Mouse (Mus musculus) midbrain, embryonic 14.5 days (tissue): ENCODE measurements around the gene Nip7. TPM values are rescaled to one million over a fixed set of nuclear protein-coding genes. Genes with fewer than 3 reads are reported as not detected.

Source experiments
- ATAC-seq: fragments of 200-750 bp; cut with Nextera tagmentation; 2 replicates; pipeline ENCODE4 v1.8.0; 2017; ENCODE audit warnings: moderate number of reproducible peaks, moderate library complexity; ENCODE audit not compliant: low FRiP score, low TSS enrichment
- DNase-seq: peaks from one replicate; pipeline ENCODE4 v3.0.0-alpha.2; 2015
- H3K27ac ChIP-seq: fragments of 300-500 bp; sonication (generic); replicated peaks from 2 replicates; pipeline ENCODE4 v1.5.1; 2014; ENCODE audit warnings: mild to moderate bottlenecking, low read depth, low read length, moderate library complexity
- H3K27me3 ChIP-seq: fragments of 300-500 bp; sonication (generic); 2 replicates; pipeline ENCODE4 v1.6.1; 2014; ENCODE audit warnings: low read length, control low read depth, mixed read lengths; ENCODE audit not compliant: control insufficient read depth, insufficient read depth
- H3K36me3 ChIP-seq: fragments of 300-500 bp; sonication (generic); 2 replicates; pipeline ENCODE4 v1.6.1; 2014; ENCODE audit warnings: low read length, control low read depth; ENCODE audit not compliant: control insufficient read depth, insufficient read depth
- H3K4me1 ChIP-seq: fragments of 300-500 bp; sonication (generic); 2 replicates; pipeline ENCODE4 v1.6.1; 2014; ENCODE audit warnings: mild to moderate bottlenecking, antibody characterized with exemption, low read length, control low read depth; ENCODE audit not compliant: control insufficient read depth, insufficient read depth
- H3K4me2 ChIP-seq: fragments of 300-500 bp; sonication (generic); 2 replicates; pipeline ENCODE4 v1.6.1; 2014; ENCODE audit warnings: mild to moderate bottlenecking, low read length, moderate library complexity
- H3K4me3 ChIP-seq: fragments of 300-500 bp; sonication (generic); replicated peaks from 2 replicates; pipeline ENCODE4 v1.5.1; 2014; ENCODE audit warnings: low read depth, low read length
- H3K9ac ChIP-seq: fragments of 300-500 bp; sonication (generic); replicated peaks from 2 replicates; pipeline ENCODE4 v1.6.1; 2014; ENCODE audit warnings: mild to moderate bottlenecking, low read length, moderate library complexity
- H3K9me3 ChIP-seq: fragments of 300-500 bp; sonication (generic); 2 replicates; pipeline ENCODE4 v1.6.1; 2016; ENCODE audit warnings: low read length, control low read depth, mixed read lengths; ENCODE audit not compliant: control insufficient read depth
- WGBS: fragments of 180-500 bp; shearing (Covaris S2); extraction: QIAGEN DNeasy Blood & Tissue Kit; methylation state at CpG from one replicate; pipeline ENCODE4 v1.1.7; 2014; 5-methylcytosine and 5-hydroxymethylcytosine counted together
- polyA plus RNA-seq: library from polyadenylated mRNA; unstranded; fragments of >200 nt; fragmentation: Nextera tagmentation; extraction: Ambion mirVana; gene quantifications from 2 replicates; pipeline ENCODE4 v1.2.1, GENCODE M21; 2014

Nip7 gene
- 73.3 and 78.7 TPM in 2 replicates for polyA plus RNA-seq

GRCm38 (mm10) chr8:107056076-107056972 lies at the start of gene Nip7, which contains the start of gene Cog8:
TSS of gene Nip7 (plus strand) at chr8:107056877.
TSS of gene Cog8 (minus strand) at chr8:107056689.
- H3K27me3 ChIP-seq = no peaks in the 10 kb centered on the region
- under 1% methylated on average over 88 of the region's 88 CpGs for WGBS

GRCm38 (mm10) chr8:107007795-107008194 lies 48.9 kb upstream of the Nip7 start:
- no peaks in the 10 kb centered on the region for H3K4me1 ChIP-seq
- no peaks in the 10 kb centered on the region for H3K27me3 ChIP-seq
- H3K36me3 ChIP-seq = peaks cover 27% of the 10 kb centered on the region; the same call in 1 of the 2 replicates
- H3K4me3 ChIP-seq = no peak overlapping the region
- WGBS = 93% methylated on average over 3 of the region's 3 CpGs
- no peak overlapping the region for H3K9ac ChIP-seq
- H3K27ac ChIP-seq = no peak overlapping the region
- H3K9me3 ChIP-seq = no peaks in the 10 kb centered on the region
- DNase-seq = no peak
- no peak for ATAC-seq
- H3K4me2 ChIP-seq = no peak overlapping the region

More at GRCm38 (mm10) chr8:107056076-107056972, at the start of gene Nip7, which contains the start of gene Cog8:
- Histone ChIP-seq H3K9ac (peak within 1 kb of the TSS; percentile 80), H3K36me3 (peaks cover 46% of the 10 kb centered on the region), H3K4me1 (0 out of 2 replicates have a peak, but pooled peaks cover 4% of the 10 kb centered on the region), H3K9me3 (no peaks in the 10 kb centered on the region), H3K27ac (peak within 1 kb of the TSS; percentile 80), H3K4me2 (peak within 1 kb of the TSS; percentile 95), H3K4me3 (peak within 1 kb of the TSS; percentile 99)
- peak; percentile 98 for DNase-seq
- ATAC-seq = peak; percentile 93

GRCm38 (mm10) chr8:107012666-107013065 lies 44.0 kb upstream of the Nip7 start:
- Histone ChIP-seq H3K36me3 (peaks cover 25% of the 10 kb centered on the region; the same call in 1 of the 2 replicates), H3K4me1 (no peaks in the 10 kb centered on the region), H3K4me2 (no peak overlapping the region), H3K27me3 (no peaks in the 10 kb centered on the region), H3K27ac (no peak overlapping the region), H3K9me3 (no peaks in the 10 kb centered on the region), H3K9ac (no peak overlapping the region), H3K4me3 (no peak overlapping the region)
- ATAC-seq (no peak), DNase-seq (no peak)
- WGBS = 77% methylated on average over 2 of the region's 2 CpGs

- Histone ChIP-seq H3K4me3 (no peak overlapping the region), H3K9me3 (no peaks in the 10 kb centered on the region), H3K4me1 (no peaks in the 10 kb centered on the region), H3K9ac (no peak overlapping the region), H3K4me2 (no peak overlapping the region), H3K27ac (no peak overlapping the region), H3K27me3 (no peaks in the 10 kb centered on the region), H3K36me3 (peaks cover 24% of the 10 kb centered on the region; the same call in 1 of the 2 replicates)
- no peak for ATAC-seq
- 96% methylated on average over 1 of the region's 1 CpGs for WGBS
- no peak for DNase-seq
These were observed 41.8 kb upstream of the Nip7 start for GRCm38 (mm10) chr8:107014915-107015314.

GRCm38 (mm10) chr8:107023479-107023878 lies 33.2 kb upstream of the Nip7 start:
- H3K36me3 ChIP-seq = no peaks in the 10 kb centered on the region
- H3K27me3 ChIP-seq = no peaks in the 10 kb centered on the region
- ATAC-seq (no peak), DNase-seq (no peak)
- H3K4me1 ChIP-seq = no peaks in the 10 kb centered on the region
- H3K9me3 ChIP-seq = no peaks in the 10 kb centered on the region
- no peak overlapping the region for H3K27ac ChIP-seq
- no peak overlapping the region for H3K4me2 ChIP-seq
- WGBS = 91% methylated on average over 8 of the region's 8 CpGs
- H3K4me3 ChIP-seq = no peak overlapping the region
- no peak overlapping the region for H3K9ac ChIP-seq

- Histone ChIP-seq H3K4me2 (no peak overlapping the region), H3K27me3 (no peaks in the 10 kb centered on the region), H3K4me1 (peaks cover 15% of the 10 kb centered on the region), H3K9me3 (no peaks in the 10 kb centered on the region), H3K4me3 (no peak overlapping the region), H3K36me3 (no peaks in the 10 kb centered on the region), H3K9ac (no peak overlapping the region), H3K27ac (no peak overlapping the region)
- 86% methylated on average over 3 of the region's 3 CpGs for WGBS
- ATAC-seq = no peak
- DNase-seq = no peak
These were observed 27.4 kb upstream of the Nip7 start for GRCm38 (mm10) chr8:107029310-107029709.

- Histone ChIP-seq H3K36me3 (no peaks in the 10 kb centered on the region), H3K27ac (no peak overlapping the region), H3K9ac (no peak overlapping the region), H3K27me3 (no peaks in the 10 kb centered on the region), H3K4me2 (no peak overlapping the region), H3K9me3 (no peaks in the 10 kb centered on the region), H3K4me3 (no peak overlapping the region), H3K4me1 (peaks cover 15% of the 10 kb centered on the region)
- ATAC-seq (no peak), DNase-seq (no peak)
- 79% methylated on average over 5 of the region's 5 CpGs for WGBS
These were observed 26.6 kb upstream of the Nip7 start for GRCm38 (mm10) chr8:107030058-107030457.

- peak; percentile 96 for ATAC-seq
These were observed 25.8 kb upstream of the Nip7 start, which contains the start of gene Vps4a for GRCm38 (mm10) chr8:107030650-107031576. TSS of gene Vps4a (plus strand) at chr8:107031222.

More at GRCm38 (mm10) chr8:107030650-107031576, 25.8 kb upstream of the Nip7 start, which contains the start of gene Vps4a:
- Histone ChIP-seq H3K27me3 (no peaks in the 10 kb centered on the region), H3K4me3 (peak within 1 kb of the TSS; percentile 95), H3K36me3 (no peaks in the 10 kb centered on the region; the same call in 1 of the 2 replicates), H3K4me2 (peak within 1 kb of the TSS; percentile 70), H3K27ac (peak within 1 kb of the TSS; percentile 81), H3K9ac (peak within 1 kb of the TSS; percentile 93), H3K9me3 (no peaks in the 10 kb centered on the region), H3K4me1 (peaks cover 15% of the 10 kb centered on the region)
- 4% methylated on average over 66 of the region's 66 CpGs for WGBS
- DNase-seq = peak; percentile 97
